Comparison of ENCODE assay signal across 7 mouse cellular contexts in genomic region chrX:150588023-150588764, GRCm38 (mm10). TPM values are rescaled to one million over a fixed set of nuclear protein-coding genes. Genes with fewer than 3 reads are reported as not detected.
A peak's percentile ranks its signal among the peaks of the same experiment; 100 is the strongest.
DNase-seq lines count a peak whose midpoint lies in the region; ATAC-seq lines count a peak whose summit lies in the region.

TSS of gene Pfkfb1 (plus strand) at chrX:150588229.

- peak within 1 kb of the TSS; percentile 63 for H3K4me3 ChIP-seq in embryonic facial prominence, embryonic 10.5 days
- H3K4me3 ChIP-seq in limb, embryonic 10.5 days = peak within 1 kb of the TSS; percentile 56
- H3K4me3 ChIP-seq in midbrain, embryonic 13.5 days (replicated peaks) = peak within 1 kb of the TSS; percentile 52

- peak within 1 kb of the TSS; percentile 72 for H3K9ac ChIP-seq in midbrain, embryonic 13.5 days (replicated peaks)

- peaks cover 36% of the 10 kb centered on the region for H3K27me3 ChIP-seq in embryonic facial prominence, embryonic 10.5 days (replicated peaks; ENCODE audit: low read depth, poor library complexity, severe bottlenecking)
- peaks cover 73% of the 10 kb centered on the region for H3K27me3 ChIP-seq in limb, embryonic 10.5 days (ENCODE audit: low read depth, poor library complexity, severe bottlenecking)
- no peaks in the 10 kb centered on the region for H3K27me3 ChIP-seq in midbrain, embryonic 13.5 days

- H3K27ac ChIP-seq in embryonic facial prominence, embryonic 10.5 days (replicated peaks) = peak within 1 kb of the TSS; percentile 87
- H3K27ac ChIP-seq in limb, embryonic 10.5 days = peak within 1 kb of the TSS; percentile 88
- H3K27ac ChIP-seq in midbrain, embryonic 13.5 days = peak within 1 kb of the TSS; percentile 80

- peak; percentile 86 for DNase-seq in adrenal gland, postnatal 10 days
- peak; percentile 87 for DNase-seq in embryonic facial prominence, embryonic 10.5 days (ENCODE audit: low spot score)
- no peak for DNase-seq in gonadal fat pad, adult 2 months (ENCODE audit: low read depth)
- peak; percentile 79 for DNase-seq in kidney, adult 11 months
- peak; percentile 79 for DNase-seq in limb, embryonic 10.5 days (ENCODE audit: low spot score)
- DNase-seq in spleen, adult 12 weeks (ENCODE audit: low spot score) = peak; percentile 62

- 18% methylated on average over 35 of the region's 35 CpGs for WGBS in embryonic facial prominence, embryonic 10.5 days
- 13% methylated on average over 35 of the region's 35 CpGs for WGBS in limb, embryonic 10.5 days
- WGBS in midbrain, embryonic 13.5 days = 27% methylated on average over 35 of the region's 35 CpGs

- no peaks in the 10 kb centered on the region for H3K4me1 ChIP-seq in embryonic facial prominence, embryonic 10.5 days
- no peaks in the 10 kb centered on the region for H3K4me1 ChIP-seq in limb, embryonic 10.5 days
- H3K4me1 ChIP-seq in midbrain, embryonic 13.5 days (replicated peaks) = peaks cover 8% of the 10 kb centered on the region

- peak within 1 kb of the TSS; percentile 61 for H3K4me2 ChIP-seq in midbrain, embryonic 13.5 days (replicated peaks)

- peak; percentile 94 for ATAC-seq in midbrain, embryonic 13.5 days

- no peaks in the 10 kb centered on the region for H3K9me3 ChIP-seq in embryonic facial prominence, embryonic 10.5 days
- no peaks in the 10 kb centered on the region for H3K9me3 ChIP-seq in limb, embryonic 10.5 days (replicated peaks)
- H3K9me3 ChIP-seq in midbrain, embryonic 13.5 days = no peaks in the 10 kb centered on the region

- H3K36me3 ChIP-seq in embryonic facial prominence, embryonic 10.5 days (replicated peaks) = peaks cover 25% of the 10 kb centered on the region
- H3K36me3 ChIP-seq in limb, embryonic 10.5 days = peaks cover 28% of the 10 kb centered on the region
- peaks cover 13% of the 10 kb centered on the region for H3K36me3 ChIP-seq in midbrain, embryonic 13.5 days

RNA-seq across cellular contexts. Expression of gene Pfkfb1, which starts in this region (rescaled TPM):
- total RNA-seq in adrenal gland, postnatal 10 days (2021) = 10 to 100 TPM; 25.7 to 26.4 TPM
- polyA plus RNA-seq in embryonic facial prominence, embryonic 10.5 days (2016; fragmentation: Nextera tagmentation; extraction: Ambion mirVana) = 9.5 and 10.1 TPM in 2 replicates
- 32.4 and 43.8 TPM in 2 replicates for polyA plus RNA-seq in gonadal fat pad, adult 2 months (2012; rRNA removed)
- polyA plus RNA-seq in limb, embryonic 10.5 days (2016; fragmentation: Nextera tagmentation; extraction: Ambion mirVana) = 10.8 and 11.1 TPM in 2 replicates
- polyA plus RNA-seq in midbrain, embryonic 13.5 days (2015; fragmentation: Nextera tagmentation; extraction: Ambion mirVana) = 3.8 and 4.5 TPM in 2 replicates
